Mouse (Mus musculus) brain, embryonic 14.5 days (tissue): ENCODE measurements around the gene Apof. TPM values are rescaled to one million over a fixed set of nuclear protein-coding genes. Genes with fewer than 3 reads are reported as not detected.
A peak's percentile ranks its signal among the peaks of the same experiment; 100 is the strongest.

ENCODE experiments used
- DNase-seq: peaks from one replicate; pipeline ENCODE4 v3.0.0-alpha.2; 2011; ENCODE audit warnings: low read depth
- CTCF ChIP-seq: fragments of 200-500 bp; IDR thresholded peaks from 2 replicates; pipeline ENCODE4 v1.5.1; 2012; ENCODE audit warnings: inconsistent platforms, mild to moderate bottlenecking, moderate library complexity, borderline replicate concordance; ENCODE audit not compliant: insufficient read depth, insufficient read length; ENCODE audit errors: extremely low read depth
- POLR2A ChIP-seq: fragments of 200-500 bp; IDR thresholded peaks from 2 replicates; pipeline ENCODE4 v1.6.1; 2012; ENCODE audit warnings: mild to moderate bottlenecking, inconsistent platforms, borderline replicate concordance; ENCODE audit not compliant: poor library complexity, insufficient read depth, insufficient read length, severe bottlenecking; ENCODE audit errors: extremely low read depth
- polyA plus RNA-seq: library from polyadenylated mRNA; depleted of rRNA; stranded (reverse); fragments of >200 nt; gene quantifications from 2 replicates; pipeline ENCODE4 v1.2.3, GENCODE M21; 2012; rRNA removed

Gene Apof
- polyA plus RNA-seq, 1 experiment: not detected

DNA sequence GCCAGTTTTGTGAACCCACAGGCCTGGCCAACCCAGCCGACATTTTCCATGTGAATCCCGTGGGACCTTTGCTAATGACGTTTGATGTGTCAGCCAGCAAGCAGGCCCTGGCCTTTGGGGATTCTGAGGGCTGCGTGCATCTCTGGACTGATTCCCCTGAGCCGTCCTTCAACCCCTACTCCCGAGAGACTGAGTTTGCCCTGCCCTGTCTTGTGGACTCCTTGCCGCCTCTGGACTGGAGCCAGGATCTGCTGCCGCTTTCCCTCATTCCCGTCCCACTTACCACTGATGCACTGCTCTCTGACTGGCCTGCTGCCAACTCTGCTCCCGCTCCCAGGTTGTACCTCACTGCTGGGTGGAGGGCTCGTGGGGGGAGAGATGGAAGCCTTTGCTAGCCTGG is 41.7 kb downstream of the Apof start:
- peak; percentile 74 for DNase-seq
- TF ChIP-seq CTCF: no peak
- TF ChIP-seq POLR2A: no peak

DNA sequence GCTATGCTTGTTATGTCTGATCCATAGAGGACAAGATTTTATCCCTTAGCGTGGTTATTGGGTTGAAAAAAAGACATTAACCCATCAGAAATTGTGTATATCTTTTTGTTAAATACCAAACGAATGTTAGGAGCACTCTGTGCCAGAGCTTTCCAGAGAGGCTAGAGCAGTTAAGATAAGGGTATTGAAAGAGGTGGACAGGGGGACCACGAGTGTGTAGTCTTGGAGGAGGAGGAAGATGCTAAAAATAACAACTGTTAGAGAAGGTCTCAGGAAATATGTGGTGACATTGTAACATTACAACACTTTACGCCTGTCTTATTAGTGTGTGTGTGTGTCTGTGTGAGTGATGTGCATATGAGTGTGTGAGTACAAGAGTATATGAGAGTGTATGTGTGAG is 42.4 kb downstream of the Apof start:
- no peak for DNase-seq
- no peak for TF ChIP-seq CTCF
- TF ChIP-seq POLR2A: no peak

DNA sequence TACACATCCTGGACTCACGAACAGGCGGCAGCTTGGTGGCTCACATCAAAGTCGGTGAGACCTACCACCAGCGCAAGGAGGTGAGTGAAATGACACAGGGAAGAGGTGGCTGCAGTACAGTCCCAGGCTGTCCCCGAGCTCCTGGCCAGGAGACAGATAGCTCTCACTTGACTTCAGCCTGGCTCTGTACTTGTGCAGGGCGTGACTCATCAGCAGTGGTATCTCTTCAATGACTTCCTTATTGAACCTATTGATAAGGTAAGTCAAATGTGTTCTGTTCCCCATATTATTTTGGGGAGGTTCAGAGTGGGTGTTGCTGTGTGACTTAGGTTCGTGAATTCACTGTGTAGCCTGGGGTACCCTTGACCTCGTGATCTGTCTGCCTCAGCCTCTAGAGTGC is 47.1 kb downstream of the Apof start:
- TF ChIP-seq POLR2A: no peak
- no peak for TF ChIP-seq CTCF
- DNase-seq: no peak

Other genes starting within 250 kb of the Apof start
- gene Naca, start 233.1 kb upstream of the Apof start, polyA plus RNA-seq: 286 and 390 TPM in 2 replicates
- 67.9 and 97.4 TPM in 2 replicates for gene Ptges3, start 209.7 kb upstream of the Apof start, polyA plus RNA-seq
- 1,616 and 2,161 TPM in 2 replicates for gene Atp5b, start 185.4 kb upstream of the Apof start, polyA plus RNA-seq
- 32.2 and 33.1 TPM in 2 replicates for gene Baz2a, start 177.1 kb upstream of the Apof start, polyA plus RNA-seq
- 23.6 and 26.7 TPM in 2 replicates for gene Rbms2, start 88.4 kb upstream of the Apof start, polyA plus RNA-seq
- gene Gls2, start 74.2 kb upstream of the Apof start, polyA plus RNA-seq: 2.4 and 4.4 TPM in 2 replicates
- gene Spryd4, start 56.9 kb upstream of the Apof start, polyA plus RNA-seq: 12.6 and 15.2 TPM in 2 replicates
- 0.36 and 0.39 TPM in 2 replicates for gene Mip, start 42.8 kb upstream of the Apof start, polyA plus RNA-seq
- 12.9 and 14.0 TPM in 2 replicates for gene Timeless, start 36.6 kb upstream of the Apof start, polyA plus RNA-seq
- 0.20 and 0.23 TPM in 2 replicates for gene Apon, start 14.6 kb upstream of the Apof start, polyA plus RNA-seq
- gene Stat2, start 1.9 kb downstream of the Apof start, polyA plus RNA-seq: 26.4 and 27.7 TPM in 2 replicates
- gene Il23a, start 30.1 kb downstream of the Apof start, polyA plus RNA-seq: 0.11 and 0.20 TPM in 2 replicates
- gene Pan2, start 34.7 kb downstream of the Apof start, polyA plus RNA-seq: 38.4 and 47.4 TPM in 2 replicates
- 84.5 and 86.3 TPM in 2 replicates for gene Cnpy2, start 53.8 kb downstream of the Apof start, polyA plus RNA-seq
- 185 and 203 TPM in 2 replicates for gene Cs, start 69.1 kb downstream of the Apof start, polyA plus RNA-seq
- 69.0 and 90.1 TPM in 2 replicates for gene Coq10a, start 100.3 kb downstream of the Apof start, polyA plus RNA-seq
- 43.1 and 55.1 TPM in 2 replicates for gene Ankrd52, start 108.4 kb downstream of the Apof start, polyA plus RNA-seq
- 0.04 and 0.35 TPM in 2 replicates for gene Slc39a5, start 132.6 kb downstream of the Apof start, polyA plus RNA-seq
- gene Nabp2, start 142.8 kb downstream of the Apof start, polyA plus RNA-seq: 96.8 and 102 TPM in 2 replicates
- 73.9 and 76.9 TPM in 2 replicates for gene Rnf41, start 143.0 kb downstream of the Apof start, polyA plus RNA-seq
- 377 and 390 TPM in 2 replicates for gene Smarcc2, start 190.6 kb downstream of the Apof start, polyA plus RNA-seq
- gene Myl6, start 225.5 kb downstream of the Apof start, polyA plus RNA-seq: 1,007 and 1,045 TPM in 2 replicates
- gene Myl6b, start 230.0 kb downstream of the Apof start, polyA plus RNA-seq: 31.6 and 36.4 TPM in 2 replicates